8 mouse cellular contexts compared by ENCODE assay signal in the genomic region with DNA sequence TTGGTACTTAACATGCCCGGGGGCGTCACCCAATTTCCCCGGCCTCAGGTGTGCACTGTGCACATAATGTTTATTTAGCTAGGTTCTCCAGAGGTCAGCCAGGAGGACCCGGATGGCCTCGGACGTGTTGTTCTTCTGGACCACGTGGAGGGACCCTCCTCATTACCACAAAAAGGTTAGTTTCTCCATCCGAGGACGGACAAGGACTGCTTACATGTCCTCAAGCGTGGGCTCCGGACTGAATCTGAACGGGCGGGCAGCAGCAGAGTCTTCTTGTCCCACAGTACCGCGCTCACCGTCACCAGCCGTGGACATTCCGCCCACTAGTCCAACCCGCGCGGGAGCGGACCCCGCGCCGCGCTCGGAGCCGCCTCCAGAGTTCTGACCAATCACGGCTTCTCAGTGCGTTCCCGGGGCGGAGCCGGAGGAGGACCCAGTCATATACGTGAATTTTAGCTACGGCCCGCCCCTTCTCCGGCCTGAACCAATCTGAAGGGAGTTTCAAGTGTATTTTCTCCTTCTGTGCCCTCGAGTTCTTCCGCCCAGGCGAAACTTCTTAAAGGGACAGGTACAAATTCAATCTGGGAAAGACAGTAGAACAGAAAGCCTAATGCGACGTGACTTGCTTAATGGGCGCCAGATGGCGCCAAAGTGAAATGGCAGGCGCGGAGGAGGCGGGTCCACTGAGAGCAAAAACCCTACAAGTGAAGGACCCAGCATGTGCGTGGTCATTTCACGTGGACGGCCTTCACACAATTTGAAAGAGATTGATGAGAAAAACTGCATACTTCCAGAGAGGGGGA. TPM values are rescaled to one million over a fixed set of nuclear protein-coding genes. Genes with fewer than 3 reads are reported as not detected.
DNase-seq lines count a peak whose midpoint lies in the region; ATAC-seq lines count a peak whose summit lies in the region.

Dctpp1 (minus strand) TSS at position 401 of the 803 bp plus-strand sequence.

- peak; percentile 84 for ATAC-seq in megakaryocyte progenitor cell, adult 5-6 weeks (replicated peaks; ENCODE audit: poor library complexity)

- DNase-seq in adipocyte (ENCODE audit: low spot score), result peak; percentile 97
- peak; percentile 98 for DNase-seq in embryo, embryonic 10 days (ENCODE audit: low spot score)
- peak; percentile 92 for DNase-seq in gastrocnemius, postnatal 10 days
- peak; percentile 99 for DNase-seq in induced T-regulatory cell, adult 2 months (ENCODE audit: low read depth)
- peak; percentile 98 to 99 for DNase-seq in left cerebral cortex, adult 9 months (ENCODE audit: low spot score in 2 of 2)
- DNase-seq in right cerebral cortex, postnatal 14 days, result peak; percentile 95
- peak; percentile 96 to 97 for DNase-seq in urinary bladder, postnatal 36 days (ENCODE audit: low spot score in 2 of 2)

RNA-seq across cellular contexts. Expression of gene Dctpp1, which starts in this region (rescaled TPM):
- total RNA-seq in gastrocnemius, postnatal 10 days (2021), result 10 to 100 TPM; 33.9 to 38.6 TPM
- 92.7 and 106 TPM in 2 replicates for total RNA-seq in megakaryocyte progenitor cell, adult 5-6 weeks (2015)
- total RNA-seq in megakaryocyte progenitor cell, adult 5-6 weeks (2017), result 62.4 and 63.5 TPM in 2 replicates

Comparison
In these comparisons a context has a peak if more than half of its experiments do, and no peak if none do; other contexts are left out.
1. Peak in every context shown above with its lines: DNase-seq and ATAC-seq.